Mouse (Mus musculus): ENCODE results near the gene Elf1. TPM values are rescaled to one million over a fixed set of nuclear protein-coding genes. Genes with fewer than 3 reads are reported as not detected.

Gene Elf1
- polyA plus RNA-seq, 1 experiment from 2014 or later: 12.3 TPM

- H3K9me3 ChIP-seq (replicated peaks; ENCODE audit: control insufficient read depth, low read length): no peaks in the 10 kb centered on the region
- WGBS: 4% methylated on average over 19 of the region's 19 CpGs
- H3K4me2 ChIP-seq (ENCODE audit: low read depth, low read length): peak overlapping the region; percentile 90
- ATAC-seq (replicated peaks; ENCODE audit: extremely low read depth, insufficient read depth, low FRiP score): peak; percentile 42; the same call in 1 of the 2 replicates
- peak overlapping the region; percentile 68 for H3K27ac ChIP-seq (ENCODE audit: low read length)
- H3K36me3 ChIP-seq (ENCODE audit: control insufficient read depth, insufficient read depth): 0 out of 2 replicates have a peak, but pooled peaks cover 7% of the 10 kb centered on the region
- H3K9ac ChIP-seq (ENCODE audit: low read length): peak overlapping the region; percentile 66
- no peaks in the 10 kb centered on the region for H3K27me3 ChIP-seq (ENCODE audit: control insufficient read depth, insufficient read depth, low read length)
- peak overlapping the region; percentile 62 for H3K4me3 ChIP-seq (ENCODE audit: low read length)
- H3K4me1 ChIP-seq (ENCODE audit: control insufficient read depth, insufficient read depth, low read length): peaks cover 45% of the 10 kb centered on the region
Measured at GRCm38 (mm10) chr14:79486993-79487731, 6.2 kb downstream of the Elf1 start.

GRCm38 (mm10) chr14:79488531-79488930 is 7.5 kb downstream of the Elf1 start:
- H3K4me1 ChIP-seq (ENCODE audit: control insufficient read depth, insufficient read depth, low read length): peaks cover 37% of the 10 kb centered on the region
- no peak for ATAC-seq (replicated peaks; ENCODE audit: extremely low read depth, insufficient read depth, low FRiP score)

DNA sequence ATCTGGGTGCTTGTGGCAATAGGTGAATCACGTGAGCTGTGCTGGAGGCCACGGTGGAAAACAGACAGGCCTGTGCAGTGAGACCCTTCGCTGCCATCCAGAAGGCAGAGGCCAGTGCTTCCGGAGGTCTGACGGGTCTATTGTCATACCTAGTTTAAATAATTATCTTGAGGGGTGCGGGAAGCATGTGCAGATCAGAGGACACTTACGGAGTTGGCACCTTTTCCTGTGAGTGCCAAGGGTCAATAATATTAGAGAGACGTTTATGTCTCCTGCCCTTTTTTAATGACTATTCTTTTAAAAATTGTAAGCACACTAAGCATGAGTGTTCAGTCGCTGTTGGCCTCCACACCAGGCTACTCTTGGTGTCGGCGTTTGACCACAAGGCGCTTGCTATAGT is 8.2 kb downstream of the Elf1 start:
- Histone ChIP-seq H3K27me3 (ENCODE audit: control insufficient read depth, insufficient read depth, low read length) (no peaks in the 10 kb centered on the region), H3K36me3 (ENCODE audit: control insufficient read depth, insufficient read depth) (0 out of 2 replicates have a peak, but pooled peaks cover 7% of the 10 kb centered on the region), H3K4me1 (ENCODE audit: control insufficient read depth, insufficient read depth, low read length) (peaks cover 31% of the 10 kb centered on the region), H3K9me3 (replicated peaks; ENCODE audit: control insufficient read depth, low read length) (no peaks in the 10 kb centered on the region), H3K27ac (ENCODE audit: low read length) (no peak overlapping the region), H3K4me2 (ENCODE audit: low read depth, low read length) (no peak overlapping the region), H3K4me3 (ENCODE audit: low read length) (no peak overlapping the region), H3K9ac (ENCODE audit: low read length) (no peak overlapping the region)
- 71% methylated on average over 12 of the region's 12 CpGs for WGBS
- ATAC-seq (replicated peaks; ENCODE audit: extremely low read depth, insufficient read depth, low FRiP score): no peak

More at GRCm38 (mm10) chr14:79488531-79488930, 7.5 kb downstream of the Elf1 start:
- H3K4me2 ChIP-seq (ENCODE audit: low read depth, low read length): no peak overlapping the region
- H3K27me3 ChIP-seq (ENCODE audit: control insufficient read depth, insufficient read depth, low read length): no peaks in the 10 kb centered on the region
- H3K27ac ChIP-seq (ENCODE audit: low read length): no peak overlapping the region
- no peaks in the 10 kb centered on the region for H3K9me3 ChIP-seq (replicated peaks; ENCODE audit: control insufficient read depth, low read length)
- no peak overlapping the region for H3K9ac ChIP-seq (ENCODE audit: low read length)
- no peak overlapping the region for H3K4me3 ChIP-seq (ENCODE audit: low read length)
- 0 out of 2 replicates have a peak, but pooled peaks cover 7% of the 10 kb centered on the region for H3K36me3 ChIP-seq (ENCODE audit: control insufficient read depth, insufficient read depth)
- 83% methylated on average over 9 of the region's 9 CpGs for WGBS

DNA sequence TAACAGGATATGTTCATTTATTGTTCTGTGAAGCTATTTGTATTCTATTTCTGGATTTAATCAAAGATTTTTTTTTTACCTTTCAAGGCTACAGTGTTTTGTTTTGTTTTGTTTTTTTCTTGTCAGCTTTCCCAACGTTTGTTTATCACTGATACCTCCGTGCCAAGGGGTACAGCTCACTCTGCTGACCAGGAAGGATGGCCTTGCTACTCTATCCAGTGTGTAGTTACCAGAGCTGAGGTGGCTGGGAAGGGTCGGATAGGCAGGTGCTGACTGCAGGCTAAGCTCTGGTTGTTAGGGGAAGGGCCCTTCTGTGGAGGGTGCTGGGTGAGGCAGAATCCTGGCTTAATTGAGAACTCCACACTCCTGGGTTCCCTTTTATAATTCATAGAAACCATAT is 9.3 kb downstream of the Elf1 start:
- no peaks in the 10 kb centered on the region for H3K9me3 ChIP-seq (replicated peaks; ENCODE audit: control insufficient read depth, low read length)
- no peak overlapping the region for H3K4me2 ChIP-seq (ENCODE audit: low read depth, low read length)
- H3K27ac ChIP-seq (ENCODE audit: low read length): no peak overlapping the region
- H3K4me1 ChIP-seq (ENCODE audit: control insufficient read depth, insufficient read depth, low read length): peaks cover 31% of the 10 kb centered on the region
- 0 out of 2 replicates have a peak, but pooled peaks cover 7% of the 10 kb centered on the region for H3K36me3 ChIP-seq (ENCODE audit: control insufficient read depth, insufficient read depth)
- H3K27me3 ChIP-seq (ENCODE audit: control insufficient read depth, insufficient read depth, low read length): no peaks in the 10 kb centered on the region
- ATAC-seq (replicated peaks; ENCODE audit: extremely low read depth, insufficient read depth, low FRiP score): no peak
- no peak overlapping the region for H3K4me3 ChIP-seq (ENCODE audit: low read length)
- 58% methylated on average over 3 of the region's 3 CpGs for WGBS
- no peak overlapping the region for H3K9ac ChIP-seq (ENCODE audit: low read length)

DNA sequence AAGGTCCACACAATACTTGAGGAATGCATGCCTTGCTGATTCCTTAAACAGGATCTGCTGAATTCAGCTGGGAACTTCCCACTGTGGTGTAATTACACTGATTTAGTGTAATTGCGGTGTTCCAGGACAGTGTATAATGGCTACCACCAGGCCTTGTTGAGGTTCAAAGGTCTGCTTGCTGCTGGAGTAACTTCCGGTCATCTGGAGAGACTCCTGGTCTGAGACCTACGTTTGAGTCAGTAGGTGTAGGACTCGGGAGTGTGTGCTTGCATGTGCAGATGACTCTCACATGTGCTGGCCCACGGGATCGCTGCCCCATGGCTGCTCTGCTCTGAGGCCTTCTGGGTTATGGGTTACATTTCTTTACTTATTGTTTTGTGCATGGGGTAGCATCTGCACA is 13.4 kb downstream of the Elf1 start:
- no peaks in the 10 kb centered on the region for H3K9me3 ChIP-seq (replicated peaks; ENCODE audit: control insufficient read depth, low read length)
- H3K4me3 ChIP-seq (ENCODE audit: low read length): no peak overlapping the region
- peaks cover 5% of the 10 kb centered on the region; the same call in 1 of the 2 replicates for H3K4me1 ChIP-seq (ENCODE audit: control insufficient read depth, insufficient read depth, low read length)
- no peak overlapping the region for H3K9ac ChIP-seq (ENCODE audit: low read length)
- no peak for ATAC-seq (replicated peaks; ENCODE audit: extremely low read depth, insufficient read depth, low FRiP score)
- no peak overlapping the region for H3K4me2 ChIP-seq (ENCODE audit: low read depth, low read length)
- 0 out of 2 replicates have a peak, but pooled peaks cover 7% of the 10 kb centered on the region for H3K36me3 ChIP-seq (ENCODE audit: control insufficient read depth, insufficient read depth)
- no peaks in the 10 kb centered on the region for H3K27me3 ChIP-seq (ENCODE audit: control insufficient read depth, insufficient read depth, low read length)
- 86% methylated on average over 6 of the region's 6 CpGs for WGBS
- H3K27ac ChIP-seq (ENCODE audit: low read length): no peak overlapping the region

DNA sequence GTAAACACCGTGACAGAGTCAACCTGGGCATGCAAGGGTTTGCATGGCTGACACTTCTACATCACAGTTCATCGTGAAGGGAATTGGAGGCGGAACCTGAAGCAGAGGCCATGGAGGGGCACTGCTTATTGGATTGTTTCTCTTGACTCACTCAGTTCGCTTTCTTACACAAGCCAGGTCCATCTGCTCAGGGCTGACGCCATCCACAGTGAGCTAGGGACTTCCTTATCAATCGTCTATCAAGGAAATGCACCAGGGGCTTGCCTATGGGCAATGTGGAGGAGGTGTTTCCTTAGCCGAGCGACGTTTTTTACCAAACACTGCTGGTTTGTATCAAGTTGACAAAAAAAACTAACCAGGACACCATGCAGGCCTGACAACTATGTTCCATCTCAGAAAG is 18.3 kb downstream of the Elf1 start:
- H3K27me3 ChIP-seq (ENCODE audit: control insufficient read depth, insufficient read depth, low read length): no peaks in the 10 kb centered on the region
- no peak overlapping the region for H3K9ac ChIP-seq (ENCODE audit: low read length)
- no peak overlapping the region for H3K4me2 ChIP-seq (ENCODE audit: low read depth, low read length)
- no peaks in the 10 kb centered on the region for H3K9me3 ChIP-seq (replicated peaks; ENCODE audit: control insufficient read depth, low read length)
- peaks cover 5% of the 10 kb centered on the region for H3K36me3 ChIP-seq (ENCODE audit: control insufficient read depth, insufficient read depth)
- 61% methylated on average over 9 of the region's 9 CpGs for WGBS
- no peak for ATAC-seq (replicated peaks; ENCODE audit: extremely low read depth, insufficient read depth, low FRiP score)
- H3K4me3 ChIP-seq (ENCODE audit: low read length): no peak overlapping the region
- H3K27ac ChIP-seq (ENCODE audit: low read length): no peak overlapping the region
- H3K4me1 ChIP-seq (ENCODE audit: control insufficient read depth, insufficient read depth, low read length): peaks cover 15% of the 10 kb centered on the region

DNA sequence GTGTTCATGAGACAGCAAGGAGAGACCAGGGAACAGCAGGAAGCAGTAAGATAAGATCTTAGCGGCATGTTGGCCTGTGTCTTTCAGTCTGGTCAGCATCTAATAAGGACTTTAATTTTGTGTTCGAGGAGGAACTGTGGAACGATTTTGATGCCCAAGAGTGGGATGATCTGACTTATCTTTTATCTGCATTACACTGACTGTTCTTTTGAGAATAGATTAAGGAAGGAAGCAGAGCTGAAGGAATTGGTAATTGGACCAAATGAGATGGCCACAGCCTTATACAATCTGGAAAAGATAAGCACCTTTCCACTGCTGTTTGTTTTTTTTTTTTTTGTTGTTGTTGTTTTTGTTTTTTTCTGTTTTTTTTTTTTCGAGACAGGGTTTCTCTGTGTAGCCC is 19.8 kb downstream of the Elf1 start:
- Histone ChIP-seq H3K27me3 (ENCODE audit: control insufficient read depth, insufficient read depth, low read length) (no peaks in the 10 kb centered on the region), H3K27ac (ENCODE audit: low read length) (no peak overlapping the region), H3K4me2 (ENCODE audit: low read depth, low read length) (no peak overlapping the region), H3K4me1 (ENCODE audit: control insufficient read depth, insufficient read depth, low read length) (peaks cover 18% of the 10 kb centered on the region), H3K9ac (ENCODE audit: low read length) (no peak overlapping the region), H3K9me3 (replicated peaks; ENCODE audit: control insufficient read depth, low read length) (no peaks in the 10 kb centered on the region), H3K36me3 (ENCODE audit: control insufficient read depth, insufficient read depth) (peaks cover 5% of the 10 kb centered on the region), H3K4me3 (ENCODE audit: low read length) (no peak overlapping the region)
- no peak for ATAC-seq (replicated peaks; ENCODE audit: extremely low read depth, insufficient read depth, low FRiP score)
- 62% methylated on average over 4 of the region's 4 CpGs for WGBS

- Histone ChIP-seq H3K36me3 (ENCODE audit: control insufficient read depth, insufficient read depth) (peaks cover 5% of the 10 kb centered on the region), H3K4me1 (ENCODE audit: control insufficient read depth, insufficient read depth, low read length) (peaks cover 17% of the 10 kb centered on the region), H3K4me3 (ENCODE audit: low read length) (no peak overlapping the region), H3K4me2 (ENCODE audit: low read depth, low read length) (peak overlapping the region; percentile 14; the same call in 1 of the 2 replicates), H3K27me3 (ENCODE audit: control insufficient read depth, insufficient read depth, low read length) (no peaks in the 10 kb centered on the region), H3K9me3 (replicated peaks; ENCODE audit: control insufficient read depth, low read length) (no peaks in the 10 kb centered on the region), H3K27ac (ENCODE audit: low read length) (peak overlapping the region; percentile 82), H3K9ac (ENCODE audit: low read length) (peak overlapping the region; percentile 38; the same call in 1 of the 2 replicates)
- WGBS: 31% methylated on average over 5 of the region's 5 CpGs
- ATAC-seq (replicated peaks; ENCODE audit: extremely low read depth, insufficient read depth, low FRiP score): peak; percentile 63
Measured at GRCm38 (mm10) chr14:79503371-79504075, 22.5 kb downstream of the Elf1 start.
